Mouse (Mus musculus) cortical plate, adult 2 months (tissue): ENCODE results near the gene Clmn.

Source experiments
- CTCF ChIP-seq: fragments of 200-500 bp; IDR thresholded peaks from 2 replicates; pipeline ENCODE4 v1.5.1; 2011; ENCODE audit warnings: mild to moderate bottlenecking, control low read depth, low read length; ENCODE audit not compliant: insufficient read depth; ENCODE audit errors: extremely low read depth
- POLR2A ChIP-seq: fragments of 200-500 bp; IDR thresholded peaks from 2 replicates; pipeline ENCODE4 v1.6.1; 2011; ENCODE audit warnings: mild to moderate bottlenecking, low read length, control low read depth; ENCODE audit not compliant: insufficient read depth; ENCODE audit errors: extremely low read depth

DNA sequence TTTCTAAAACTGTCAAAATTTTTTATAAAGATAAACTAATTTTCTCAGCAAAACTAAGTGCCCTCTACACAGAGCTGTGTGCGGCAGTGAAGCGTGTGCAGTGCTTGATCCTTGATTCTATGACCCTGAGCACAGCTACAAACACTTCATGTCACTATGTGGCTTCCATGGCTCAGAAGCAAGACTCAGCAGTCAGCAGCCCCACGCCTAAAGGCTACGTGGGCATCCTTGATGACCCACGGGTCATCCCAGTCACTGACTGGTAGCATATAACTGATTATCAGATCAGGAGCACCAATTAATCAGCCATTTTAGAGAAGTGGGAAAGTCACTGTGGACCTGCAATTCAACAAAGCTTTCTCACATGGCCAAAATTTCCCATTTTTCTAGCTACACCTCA lies 117.6 kb downstream of the Clmn start:
- TF ChIP-seq CTCF (no peak), POLR2A (no peak)
